16 mouse cellular contexts compared by ENCODE assay signal in genomic region chr2:57900168-57900567, GRCm38 (mm10).
DNase-seq lines count a peak whose midpoint lies in the region; ATAC-seq and TF ChIP-seq lines count a peak whose summit lies in the region.
"Had no signal": no experiment of that assay in that cellular context is flagged by ENCODE, and none has a peak within 500 bp of the region (broad histone marks: within the 10 kb centered on the region; RNA-seq: fewer than 3 reads in every experiment).

No protein-coding gene starts in this region.

- no peak for TF ChIP-seq POLR2A in thymus, adult 2 months (IDR thresholded peaks at IDR 0.05; ENCODE audit: control insufficient read depth, extremely low read depth, insufficient read depth, low read length, poor library complexity)

- DNase-seq in forebrain, embryonic 14.5 days (ENCODE audit: low spot score) = no peak
- no peak for DNase-seq in forebrain, embryonic 10.5 days (ENCODE audit: extremely low spot score, low spot score)
- DNase-seq in left cerebral cortex, postnatal 4 days = peak; percentile 62
- DNase-seq in left cerebral cortex, adult 8-10 months (ENCODE audit: low spot score in 2 of 2) = no peak
- peak; percentile 77 for DNase-seq in cerebellum, adult 9-11 months
- no peak for DNase-seq in thymus, adult 2 months
- DNase-seq in layer of hippocampus, postnatal 25 days (ENCODE audit: extremely low spot score in 1 of 2, low spot score in 1 of 2) = no peak
- DNase-seq: kidney, adult 11 months; kidney, postnatal 14 days; lung, adult 18-20 months; lung, postnatal 36 days; spleen, adult 18-20 months had no signal

- H3K4me1 ChIP-seq in forebrain, embryonic 14.5 days (ENCODE audit: control insufficient read depth, insufficient read depth, low read length) = no peaks in the 10 kb centered on the region; the same call in 1 of the 2 replicates
- no peaks in the 10 kb centered on the region for H3K4me1 ChIP-seq in forebrain, embryonic 10.5 days
- H3K4me1 ChIP-seq in stomach, embryonic 14.5 days (ENCODE audit: control insufficient read depth, insufficient read depth, low read length) = no peaks in the 10 kb centered on the region; the same call in 1 of the 2 replicates
- no peaks in the 10 kb centered on the region for H3K4me1 ChIP-seq in thymus, adult 2 months (replicated peaks; ENCODE audit: control insufficient read depth, insufficient read depth, low read length)
- H3K4me1 ChIP-seq: midbrain, embryonic 10.5 days; neural tube, embryonic 15.5 days had no signal

- no peak overlapping the region for H3K9ac ChIP-seq in forebrain, embryonic 14.5 days (ENCODE audit: low read length)
- H3K9ac ChIP-seq in stomach, embryonic 14.5 days (replicated peaks; ENCODE audit: low read depth, low read length) = no peak overlapping the region
- H3K9ac ChIP-seq: heart, embryonic 15.5 days; neural tube, embryonic 15.5 days had no signal

- intact Hi-C loops in left cerebral cortex, postnatal 4 days (cut with DNase I) = loop anchor here (10.0 kb wide), 1 partner anchor 785 kb away; no protein-coding TSS in a partner anchor

- no peak overlapping the region for H3K27ac ChIP-seq in forebrain, embryonic 14.5 days (ENCODE audit: low read depth, low read length)
- H3K27ac ChIP-seq in forebrain, embryonic 10.5 days = no peak overlapping the region
- H3K27ac ChIP-seq in stomach, embryonic 14.5 days (ENCODE audit: low read length) = peak overlapping the region; percentile 10; the same call in 1 of the 2 replicates
- no peak overlapping the region for H3K27ac ChIP-seq in thymus, adult 2 months (ENCODE audit: control insufficient read depth, insufficient read depth, low read length)
- H3K27ac ChIP-seq: heart, embryonic 15.5 days; midbrain, embryonic 10.5 days; neural tube, embryonic 15.5 days had no signal

- 85% methylated on average over 7 of the region's 7 CpGs for WGBS in forebrain, embryonic 14.5 days
- 94% methylated on average over 7 of the region's 7 CpGs for WGBS in forebrain, embryonic 10.5 days
- 65% methylated on average over 7 of the region's 7 CpGs for WGBS in stomach, embryonic 14.5 days
- 97% methylated on average over 7 of the region's 7 CpGs for WGBS in thymus, adult 2 months

- no peaks in the 10 kb centered on the region for H3K9me3 ChIP-seq in forebrain, embryonic 14.5 days (replicated peaks; ENCODE audit: control insufficient read depth, low read length)
- no peaks in the 10 kb centered on the region for H3K9me3 ChIP-seq in forebrain, embryonic 10.5 days
- H3K9me3 ChIP-seq in stomach, embryonic 14.5 days (ENCODE audit: control insufficient read depth, low read depth, low read length) = no peaks in the 10 kb centered on the region
- H3K9me3 ChIP-seq: heart, embryonic 15.5 days; midbrain, embryonic 10.5 days; neural tube, embryonic 15.5 days had no signal

- H3K36me3 ChIP-seq in forebrain, embryonic 14.5 days (ENCODE audit: control insufficient read depth, insufficient read depth, low read length) = no peaks in the 10 kb centered on the region
- H3K36me3 ChIP-seq in forebrain, embryonic 10.5 days (replicated peaks) = no peaks in the 10 kb centered on the region
- no peaks in the 10 kb centered on the region for H3K36me3 ChIP-seq in stomach, embryonic 14.5 days (ENCODE audit: control insufficient read depth, insufficient read depth, low read length)
- no peaks in the 10 kb centered on the region for H3K36me3 ChIP-seq in thymus, adult 2 months (ENCODE audit: control insufficient read depth, insufficient read depth, low read length)
- H3K36me3 ChIP-seq: heart, embryonic 15.5 days; midbrain, embryonic 10.5 days; neural tube, embryonic 15.5 days had no signal

- H3K27me3 ChIP-seq in forebrain, embryonic 14.5 days (replicated peaks; ENCODE audit: control insufficient read depth, insufficient read depth, low read length) = no peaks in the 10 kb centered on the region
- H3K27me3 ChIP-seq in forebrain, embryonic 10.5 days (ENCODE audit: poor library complexity, severe bottlenecking) = no peaks in the 10 kb centered on the region
- H3K27me3 ChIP-seq in stomach, embryonic 14.5 days (ENCODE audit: control insufficient read depth, insufficient read depth, low read length) = no peaks in the 10 kb centered on the region
- no peaks in the 10 kb centered on the region for H3K27me3 ChIP-seq in thymus, adult 2 months (ENCODE audit: control insufficient read depth, insufficient read depth, low read length)
- H3K27me3 ChIP-seq: heart, embryonic 15.5 days; neural tube, embryonic 15.5 days had no signal

- no peak for TF ChIP-seq CTCF in thymus, adult 2 months (IDR thresholded peaks at IDR 0.05; ENCODE audit: borderline replicate concordance, control insufficient read depth, extremely low read depth, insufficient read depth, low read length, poor library complexity)

- no peak overlapping the region for H3K4me3 ChIP-seq in forebrain, embryonic 14.5 days (ENCODE audit: low read depth, low read length)
- H3K4me3 ChIP-seq in forebrain, embryonic 10.5 days = no peak overlapping the region
- H3K4me3 ChIP-seq in stomach, embryonic 14.5 days (ENCODE audit: low read depth, low read length) = no peak overlapping the region
- H3K4me3 ChIP-seq in thymus, adult 2 months (ENCODE audit: control insufficient read depth, insufficient read depth, low read length) = no peak overlapping the region
- H3K4me3 ChIP-seq: heart, embryonic 15.5 days; midbrain, embryonic 10.5 days; neural tube, embryonic 15.5 days had no signal

- H3K4me2 ChIP-seq in forebrain, embryonic 14.5 days (ENCODE audit: low read length) = no peak overlapping the region
- 0 out of 2 replicates have a peak overlapping the region, but pooled peaks have one; percentile 4 for H3K4me2 ChIP-seq in stomach, embryonic 14.5 days (replicated peaks; ENCODE audit: low read depth, low read length)
- H3K4me2 ChIP-seq: heart, embryonic 15.5 days; neural tube, embryonic 15.5 days had no signal

- ATAC-seq in forebrain, embryonic 14.5 days = peak; percentile 42; the same call in 1 of the 2 replicates
- ATAC-seq in stomach, embryonic 14.5 days (ENCODE audit: insufficient number of reproducible peaks, insufficient read depth, low FRiP score, low read depth) = no peak

Comparison
In these comparisons a context has a peak if more than half of its experiments do, and no peak if none do; other contexts are left out.
1. DNase-seq: peak in left cerebral cortex, postnatal 4 days (single experiment) and cerebellum, adult 9-11 months (single experiment); none in forebrain, embryonic 14.5 days (single experiment), forebrain, embryonic 10.5 days (single experiment), left cerebral cortex, adult 8-10 months (0 of 2), thymus, adult 2 months (single experiment) and layer of hippocampus, postnatal 25 days (0 of 2).